Mouse (Mus musculus): ENCODE data around the gene Cdk10. TPM values are rescaled to one million over a fixed set of nuclear protein-coding genes. Genes with fewer than 3 reads are reported as not detected.

Cdk10 gene
- total RNA-seq (2014; rRNA removed) (56.1 and 91.8 TPM in 2 replicates), polyA plus RNA-seq (2015; fragmentation: Nextera tagmentation; extraction: Ambion mirVana) (52.9 and 56.3 TPM in 2 replicates)

DNA sequence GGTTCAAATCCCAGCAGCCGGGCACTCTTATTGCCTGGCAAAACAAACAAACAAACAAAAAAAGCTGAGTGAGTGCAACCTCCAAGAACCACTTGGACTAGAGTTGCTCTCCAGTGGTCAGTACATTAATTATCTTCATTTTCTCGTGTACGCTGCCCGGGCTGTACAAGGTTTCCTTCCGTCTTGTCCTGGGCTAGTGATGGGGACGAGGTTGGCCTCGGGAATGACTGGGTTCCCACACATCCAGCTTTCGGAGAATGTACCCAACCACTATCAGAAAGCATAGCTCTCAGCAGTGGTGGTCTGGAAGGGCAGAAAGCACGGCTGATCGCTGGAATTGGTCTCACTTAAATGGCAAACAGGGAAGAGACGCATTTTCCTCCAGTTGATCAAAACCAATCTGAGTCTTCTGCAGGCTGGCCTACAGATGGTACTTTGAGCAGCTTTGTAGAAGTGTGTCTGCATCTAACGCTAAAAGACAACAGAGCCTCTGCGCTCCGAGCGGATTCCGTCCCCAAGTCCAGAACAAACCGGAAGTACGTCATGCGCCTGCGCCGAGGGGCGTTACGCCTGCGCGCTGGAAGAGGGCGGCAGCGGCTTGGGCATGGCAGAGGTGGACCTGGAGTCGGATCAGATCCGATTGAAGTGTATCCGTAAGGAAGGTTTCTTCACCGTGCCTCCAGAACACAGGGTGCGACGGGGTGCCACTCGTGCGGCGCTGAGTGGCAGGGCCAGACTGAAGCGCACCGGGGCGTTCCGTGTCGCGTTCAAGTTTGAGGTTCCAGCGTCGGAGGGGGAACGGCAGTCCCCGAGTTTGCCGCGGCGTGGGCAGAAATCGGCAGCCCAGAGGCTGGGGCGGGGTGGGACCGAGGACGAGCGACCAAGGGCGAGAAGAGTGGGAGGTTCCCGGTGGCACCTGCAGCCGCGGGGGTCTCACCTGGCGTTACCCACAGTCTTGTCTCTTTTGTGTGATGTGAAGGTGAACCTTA lies at the start of gene Cdk10:
Gene Cdk10, plus strand, starts transcription at position 565 of the 989 bp plus-strand sequence.
- Histone ChIP-seq H3K4me2 (ENCODE audit: low read depth, low read length) (peak within 1 kb of the TSS; percentile 99), H3K4me1 (ENCODE audit: insufficient read depth, low read length) (peaks cover 8% of the 10 kb centered on the region), H3K27me3 (ENCODE audit: insufficient read depth, low read length) (no peaks in the 10 kb centered on the region), H3K4me3 (ENCODE audit: low read length) (peak within 1 kb of the TSS; percentile 81), H3K9me3 (ENCODE audit: low read length) (no peaks in the 10 kb centered on the region), H3K27ac (peak within 1 kb of the TSS; percentile 89), H3K36me3 (ENCODE audit: insufficient read depth, low read length) (0 out of 2 replicates have a peak, but pooled peaks cover 7% of the 10 kb centered on the region), H3K9ac (replicated peaks; ENCODE audit: low read length) (peak within 1 kb of the TSS; percentile 80)
- DNase-seq (ENCODE audit: low spot score) = peak; percentile 97
- ATAC-seq = peak; percentile 93
- WGBS = 4% methylated on average over 59 of the region's 59 CpGs
- peak; percentile 21; the same call in 1 of the 2 replicates for TF ChIP-seq CTCF (IDR thresholded peaks at IDR 0.05; ENCODE audit: low read depth)

DNA sequence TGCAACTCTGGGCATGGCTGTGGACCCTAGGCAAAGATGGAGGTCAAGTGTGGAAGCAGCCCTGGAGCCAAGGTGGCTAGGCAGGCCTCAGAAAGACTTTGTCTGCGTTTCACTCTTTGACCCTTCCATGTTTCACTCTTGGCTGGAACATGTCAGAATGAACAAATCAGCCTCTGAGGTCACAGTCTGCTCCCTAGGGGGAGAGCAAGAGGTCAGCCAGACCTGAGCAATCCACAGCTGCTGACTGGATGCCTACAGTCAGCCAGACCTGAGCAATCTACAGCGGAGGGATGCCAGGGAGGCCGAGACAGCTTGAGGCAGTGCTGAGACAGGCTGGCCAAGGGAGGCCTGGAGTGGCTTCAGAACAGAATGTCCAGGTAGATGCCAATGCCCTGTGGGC lies 43.3 kb upstream of the Cdk10 start:
- TF ChIP-seq CTCF (IDR thresholded peaks at IDR 0.05; ENCODE audit: low read depth) = no peak
- Histone ChIP-seq H3K4me2 (ENCODE audit: low read depth, low read length) (no peak overlapping the region), H3K9me3 (ENCODE audit: low read length) (no peaks in the 10 kb centered on the region), H3K4me3 (ENCODE audit: low read length) (no peak overlapping the region), H3K36me3 (ENCODE audit: insufficient read depth, low read length) (no peaks in the 10 kb centered on the region), H3K27ac (no peak overlapping the region), H3K4me1 (ENCODE audit: insufficient read depth, low read length) (no peaks in the 10 kb centered on the region), H3K9ac (replicated peaks; ENCODE audit: low read length) (no peak overlapping the region), H3K27me3 (ENCODE audit: insufficient read depth, low read length) (no peaks in the 10 kb centered on the region)
- DNase-seq (ENCODE audit: low spot score) (no peak), ATAC-seq (no peak)
- 54% methylated on average over 3 of the region's 3 CpGs for WGBS

DNA sequence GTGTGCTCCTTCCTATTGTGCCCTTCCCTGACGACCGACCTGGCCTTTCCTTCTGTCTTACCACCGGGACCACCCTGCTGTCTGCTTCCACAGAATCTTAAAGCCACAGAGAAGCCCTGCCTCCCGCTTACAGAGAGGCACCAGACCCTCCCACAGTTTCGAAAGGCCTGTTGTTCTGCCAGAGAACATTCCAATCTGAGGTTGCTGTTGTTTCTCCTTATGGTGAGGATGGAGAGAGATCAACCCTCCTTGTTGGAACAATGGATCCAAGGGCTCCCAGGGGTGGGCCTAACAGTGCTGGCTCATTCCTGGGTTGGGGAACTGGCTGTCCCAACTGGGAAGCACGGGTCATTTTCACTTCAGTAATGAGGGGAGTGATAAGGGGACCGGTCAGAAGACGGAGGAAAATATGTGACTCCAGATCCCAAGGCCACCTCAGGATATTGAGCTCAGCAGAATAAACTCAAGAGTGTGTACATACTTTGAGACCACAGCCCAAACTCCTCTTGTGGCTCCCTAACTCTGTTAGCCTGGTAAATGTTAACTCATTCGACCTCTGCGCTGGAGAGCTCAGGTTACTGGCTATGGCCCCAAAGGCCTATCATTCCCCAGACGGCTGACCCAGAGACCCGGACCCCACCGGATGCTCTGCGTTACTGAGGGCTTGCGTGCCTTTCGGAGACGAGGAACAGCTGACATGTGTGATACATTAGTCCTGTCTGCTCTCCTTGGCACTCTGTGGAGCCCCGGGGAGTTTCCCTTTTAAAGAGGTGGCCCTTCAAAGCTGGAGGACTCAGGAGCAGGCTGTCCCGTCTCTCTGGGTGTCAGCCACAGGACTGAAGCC lies 38.9 kb upstream of the Cdk10 start, which contains the start of gene Dpep1:
Gene Dpep1, plus strand, starts transcription at position 677 of the 844 bp plus-strand sequence.
- Histone ChIP-seq H3K36me3 (ENCODE audit: insufficient read depth, low read length) (no peaks in the 10 kb centered on the region), H3K27ac (no peak within 1 kb of the TSS), H3K9ac (replicated peaks; ENCODE audit: low read length) (no peak within 1 kb of the TSS), H3K9me3 (ENCODE audit: low read length) (no peaks in the 10 kb centered on the region), H3K4me1 (ENCODE audit: insufficient read depth, low read length) (no peaks in the 10 kb centered on the region), H3K4me2 (ENCODE audit: low read depth, low read length) (no peak within 1 kb of the TSS), H3K27me3 (ENCODE audit: insufficient read depth, low read length) (no peaks in the 10 kb centered on the region), H3K4me3 (ENCODE audit: low read length) (no peak within 1 kb of the TSS)
- no peak for DNase-seq (ENCODE audit: low spot score)
- TF ChIP-seq CTCF (IDR thresholded peaks at IDR 0.05; ENCODE audit: low read depth) = no peak
- no peak for ATAC-seq
- 49% methylated on average over 19 of the region's 19 CpGs for WGBS

DNA sequence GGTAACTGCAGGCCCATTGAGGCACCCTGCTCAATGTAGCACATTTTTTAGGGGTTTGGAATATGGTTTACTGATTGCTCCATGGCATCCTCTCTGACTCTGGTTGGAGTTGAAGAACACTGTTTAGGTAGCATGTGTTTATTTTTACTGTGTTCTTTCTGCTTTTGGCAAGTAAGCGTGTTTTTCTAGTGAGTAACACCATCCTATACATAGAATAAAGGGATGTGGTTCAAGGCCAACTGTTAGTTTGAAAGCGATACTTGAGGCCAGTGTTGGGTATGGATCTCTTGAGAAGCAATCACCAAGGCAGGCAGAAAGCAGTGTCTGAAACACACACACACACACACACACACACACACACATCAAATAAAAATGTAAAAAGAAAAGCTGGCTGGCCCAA lies 36.6 kb upstream of the Cdk10 start:
- Histone ChIP-seq H3K4me3 (ENCODE audit: low read length) (no peak overlapping the region), H3K9me3 (ENCODE audit: low read length) (no peaks in the 10 kb centered on the region), H3K27me3 (ENCODE audit: insufficient read depth, low read length) (no peaks in the 10 kb centered on the region), H3K27ac (no peak overlapping the region), H3K9ac (replicated peaks; ENCODE audit: low read length) (no peak overlapping the region), H3K4me2 (ENCODE audit: low read depth, low read length) (no peak overlapping the region), H3K4me1 (ENCODE audit: insufficient read depth, low read length) (no peaks in the 10 kb centered on the region), H3K36me3 (ENCODE audit: insufficient read depth, low read length) (no peaks in the 10 kb centered on the region)
- no peak for DNase-seq (ENCODE audit: low spot score)
- 79% methylated on average over 2 of the region's 2 CpGs for WGBS
- ATAC-seq = no peak
- TF ChIP-seq CTCF (IDR thresholded peaks at IDR 0.05; ENCODE audit: low read depth) = no peak

DNA sequence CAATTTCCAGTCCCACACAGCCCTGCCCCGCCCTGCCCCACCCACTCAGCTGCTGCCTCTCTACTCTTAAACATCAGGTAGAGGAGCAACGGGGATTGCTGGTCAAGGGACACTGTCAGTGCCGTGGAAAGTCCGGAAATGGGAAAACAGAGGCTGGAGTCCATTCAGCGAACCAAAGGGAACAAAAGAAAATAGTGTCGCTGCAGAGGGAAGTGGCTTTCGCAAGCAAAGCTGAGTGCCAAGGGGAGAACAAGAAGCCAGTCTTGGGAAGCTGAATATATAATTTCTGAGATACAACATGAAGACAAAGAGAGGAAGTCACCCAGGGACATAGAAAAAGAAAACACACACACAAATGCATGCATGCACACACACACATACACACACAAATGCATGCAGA lies 35.8 kb upstream of the Cdk10 start:
- Histone ChIP-seq H3K27me3 (ENCODE audit: insufficient read depth, low read length) (no peaks in the 10 kb centered on the region), H3K4me1 (ENCODE audit: insufficient read depth, low read length) (no peaks in the 10 kb centered on the region), H3K4me3 (ENCODE audit: low read length) (no peak overlapping the region), H3K9me3 (ENCODE audit: low read length) (no peaks in the 10 kb centered on the region), H3K27ac (no peak overlapping the region), H3K9ac (replicated peaks; ENCODE audit: low read length) (no peak overlapping the region), H3K36me3 (ENCODE audit: insufficient read depth, low read length) (no peaks in the 10 kb centered on the region), H3K4me2 (ENCODE audit: low read depth, low read length) (no peak overlapping the region)
- DNase-seq (ENCODE audit: low spot score) (no peak), ATAC-seq (no peak)
- TF ChIP-seq CTCF (IDR thresholded peaks at IDR 0.05; ENCODE audit: low read depth) = no peak
- WGBS = 64% methylated on average over 7 of the region's 7 CpGs

DNA sequence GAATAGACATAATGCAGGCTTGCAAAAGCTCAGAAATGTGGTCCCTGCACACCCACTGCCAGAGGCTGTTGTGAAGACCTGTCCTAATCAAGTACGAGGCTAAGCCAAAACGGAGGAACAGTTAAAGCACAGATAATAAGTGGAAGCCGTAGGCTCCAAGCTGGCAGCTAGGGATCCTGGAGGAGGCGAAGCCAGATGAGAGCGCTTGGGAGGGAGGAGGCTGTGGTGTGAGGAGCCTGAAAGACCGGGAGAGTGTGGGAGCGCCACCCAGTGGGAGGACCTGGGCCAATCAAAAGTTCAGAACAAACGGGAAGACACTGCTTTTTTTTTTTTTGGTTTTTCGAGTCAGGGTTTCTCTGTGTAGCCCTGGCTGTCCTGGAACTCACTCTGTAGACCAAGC lies 34.0 kb upstream of the Cdk10 start:
- no peak overlapping the region for H3K27ac ChIP-seq
- 1% methylated on average over 9 of the region's 9 CpGs for WGBS
- no peaks in the 10 kb centered on the region for H3K36me3 ChIP-seq (ENCODE audit: insufficient read depth, low read length)
- H3K4me1 ChIP-seq (ENCODE audit: insufficient read depth, low read length) = no peaks in the 10 kb centered on the region
- H3K9me3 ChIP-seq (ENCODE audit: low read length) = no peaks in the 10 kb centered on the region
- no peaks in the 10 kb centered on the region for H3K27me3 ChIP-seq (ENCODE audit: insufficient read depth, low read length)
- peak overlapping the region; percentile 34; the same call in 1 of the 2 replicates for H3K4me2 ChIP-seq (ENCODE audit: low read depth, low read length)
- 0 out of 2 replicates have a peak overlapping the region, but pooled peaks have one; percentile 21 for H3K9ac ChIP-seq (replicated peaks; ENCODE audit: low read length)
- no peak overlapping the region for H3K4me3 ChIP-seq (ENCODE audit: low read length)
- peak; percentile 76 for TF ChIP-seq CTCF (IDR thresholded peaks at IDR 0.05; ENCODE audit: low read depth)
- ATAC-seq = peak; percentile 76; the same call in 1 of the 2 replicates
- peak; percentile 85 for DNase-seq (ENCODE audit: low spot score)

All from hindbrain, postnatal 0 days (tissue).